ENCODE assay signal across 17 mouse cellular contexts in genomic region chr2:77313846-77314245, GRCm38 (mm10). TPM values are rescaled to one million over a fixed set of nuclear protein-coding genes. Genes with fewer than 3 reads are reported as not detected.
A peak's percentile ranks its signal among the peaks of the same experiment; 100 is the strongest.
DNase-seq lines count a peak whose midpoint lies in the region; TF ChIP-seq lines count a peak whose summit lies in the region.
"Had no signal": no experiment of that assay in that cellular context is flagged by ENCODE, and none has a peak within 500 bp of the region (broad histone marks: within the 10 kb centered on the region; RNA-seq: fewer than 3 reads in every experiment).

No protein-coding gene starts in this region.

- no peaks in the 10 kb centered on the region for H3K27me3 ChIP-seq in ES-Bruce4 (ENCODE audit: control insufficient read depth, insufficient read depth, low read length, poor library complexity, severe bottlenecking)
- H3K27me3 ChIP-seq: CH12.LX; embryonic facial prominence, embryonic 13.5 days; forebrain, embryonic 12.5 days; heart, embryonic 13.5 days; hindbrain, embryonic 13.5 days had no signal

- no peak for TF ChIP-seq POLR2A in ES-Bruce4 (IDR thresholded peaks at IDR 0.05; ENCODE audit: insufficient read depth, low read length)

- H3K27ac ChIP-seq in ES-Bruce4 (ENCODE audit: insufficient read depth, low read length) = peak overlapping the region; percentile 84
- H3K27ac ChIP-seq: embryonic facial prominence, embryonic 13.5 days; forebrain, embryonic 12.5 days; hindbrain, embryonic 13.5 days; hindbrain, postnatal 0 days had no signal

- peak overlapping the region; percentile 95 for H3K9ac ChIP-seq in ES-Bruce4 (ENCODE audit: low read depth, poor library complexity, severe bottlenecking)
- H3K9ac ChIP-seq: embryonic facial prominence, embryonic 13.5 days; forebrain, embryonic 12.5 days; heart, embryonic 13.5 days; hindbrain, embryonic 13.5 days had no signal

- no peaks in the 10 kb centered on the region for H3K4me1 ChIP-seq in ES-Bruce4 (ENCODE audit: control insufficient read depth, insufficient read depth, low read length)
- H3K4me1 ChIP-seq: embryonic facial prominence, embryonic 13.5 days had no signal

- no peak for TF ChIP-seq EP300 in ES-Bruce4 (IDR thresholded peaks at IDR 0.05; ENCODE audit: insufficient read depth, low read depth, low read length)

- H3K36me3 ChIP-seq in ES-Bruce4 (ENCODE audit: control insufficient read depth, insufficient read depth, low read length, poor library complexity, severe bottlenecking) = no peaks in the 10 kb centered on the region
- H3K36me3 ChIP-seq: embryonic facial prominence, embryonic 13.5 days; forebrain, embryonic 12.5 days; heart, embryonic 13.5 days; hindbrain, embryonic 13.5 days had no signal

- peak overlapping the region; percentile 98 for H3K4me3 ChIP-seq in ES-Bruce4 (ENCODE audit: low read depth, low read length)
- H3K4me3 ChIP-seq: embryonic facial prominence, embryonic 13.5 days; forebrain, embryonic 12.5 days; heart, embryonic 13.5 days; hindbrain, embryonic 13.5 days had no signal

- no peaks in the 10 kb centered on the region for H3K9me3 ChIP-seq in ES-Bruce4 (replicated peaks; ENCODE audit: control insufficient read depth, insufficient read depth, low read length, poor library complexity, severe bottlenecking)
- H3K9me3 ChIP-seq: embryonic facial prominence, embryonic 13.5 days; forebrain, embryonic 12.5 days; heart, embryonic 13.5 days; hindbrain, embryonic 13.5 days had no signal

- peak; percentile 49 to 55 for DNase-seq in gastrocnemius, adult 8-10 months (ENCODE audit: low spot score in 2 of 2)
- no peak for DNase-seq in gastrocnemius, postnatal 10 days
- DNase-seq in WW6 (ENCODE audit: low read depth, low spot score) = peak; percentile 55
- DNase-seq in testis, postnatal 14 days (ENCODE audit: low spot score) = peak; percentile 64
- no peak for DNase-seq in Muller cell, postnatal 12 days (ENCODE audit: inconsistent ontology term)
- DNase-seq: adrenal gland, postnatal 14 days; cerebellum, adult 11-12 months; cerebellum, adult 9-10 months; cerebellum, postnatal 25 days; kidney, adult 18-20 months had no signal

- no peak for TF ChIP-seq CTCF in ES-Bruce4 (IDR thresholded peaks at IDR 0.05; ENCODE audit: low read depth, low read length)

RNA-seq across cellular contexts. Expression of gene Sestd1, which starts 33.5 kb away (rescaled TPM):
- total RNA-seq in gastrocnemius, adult 8-10 months (2022) = 10 to 100 TPM in 3 of 4 experiments, 1 to 10 TPM in 1; 8.5 to 12.6 (median 10.5) TPM
- 10 to 100 TPM; 15.5 to 17.5 TPM for total RNA-seq in gastrocnemius, postnatal 10 days (2021)
- 23.5 and 27.2 TPM in 2 replicates for polyA plus RNA-seq in ES-Bruce4 (2011; ENCODE audit: insufficient read depth, insufficient read length, low read depth, missing spikeins)
- total RNA-seq: CH12.LX had no signal

Comparison
In these comparisons a context has a peak if more than half of its experiments do, and no peak if none do; other contexts are left out.
1. DNase-seq: peak in gastrocnemius, adult 8-10 months (2 of 2), WW6 (single experiment) and testis, postnatal 14 days (single experiment); none in gastrocnemius, postnatal 10 days (single experiment) and Muller cell, postnatal 12 days (single experiment).